Mouse (Mus musculus) neural tube, embryonic 12.5 days (tissue): ENCODE results near the gene Desi2. TPM values are rescaled to one million over a fixed set of nuclear protein-coding genes. Genes with fewer than 3 reads are reported as not detected.

Source experiments
- polyA plus RNA-seq: library from polyadenylated mRNA; unstranded; fragments of >200 nt; fragmentation: Nextera tagmentation; extraction: Ambion mirVana; gene quantifications from 2 replicates; pipeline ENCODE4 v1.2.1, GENCODE M21; 2016

The Desi2 gene
- polyA plus RNA-seq, 1 experiment from 2014 or later: 20.0 TPM

Other genes with a start within 250 kb of the Desi2 start
- gene Catspere2, start 204.0 kb upstream of the Desi2 start, polyA plus RNA-seq: 0.22 and 0.33 TPM in 2 replicates
- 119 and 122 TPM in 2 replicates for gene Cox20, start 131.7 kb downstream of the Desi2 start, polyA plus RNA-seq
- gene Hnrnpu, start 150.4 kb downstream of the Desi2 start, polyA plus RNA-seq: 777 and 861 TPM in 2 replicates
- gene Efcab2, start 218.7 kb downstream of the Desi2 start, polyA plus RNA-seq: 7.4 and 8.3 TPM in 2 replicates